Mouse (Mus musculus): ENCODE measurements around the gene Gm20547.

Gene Gm20547

GRCm38 (mm10) chr17:34808599-34809205 is 73.1 kb downstream of the Gm20547 start:
- in situ Hi-C loops (cut with MboI, MseI) = loop anchor here (25.0 kb wide), 1 partner anchor 746 kb away; no protein-coding TSS in a partner anchor

DNA sequence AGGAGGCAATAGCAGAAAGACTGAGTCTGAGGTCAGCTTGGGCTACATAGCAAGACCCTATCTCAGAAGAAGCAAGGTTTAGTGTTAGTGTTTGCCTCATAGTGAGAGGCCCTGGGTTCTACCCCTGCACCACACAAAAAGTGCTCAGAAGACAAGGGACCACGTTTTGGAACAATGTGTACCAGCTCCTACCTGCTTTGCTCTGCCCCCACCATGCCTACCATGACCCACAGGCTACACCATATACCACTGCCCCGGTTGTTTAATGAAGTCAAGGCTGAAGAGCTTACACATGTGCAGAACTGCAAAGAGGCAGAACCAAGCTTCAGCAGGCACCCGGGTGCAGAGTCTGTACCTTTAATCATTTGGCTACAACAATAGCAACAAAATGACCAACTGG is 74.7 kb downstream of the Gm20547 start:
- in situ Hi-C loops (cut with MboI, MseI) = loop anchor here (25.0 kb wide), 1 partner anchor 745 kb away; no protein-coding TSS in a partner anchor

All from T-helper 1 cell (primary cell).